Mouse (Mus musculus) lung, postnatal 36 days (tissue): Measurements from ENCODE around the gene Tfe3.
"Not testable (repeated sequence)": the region's sequence is repeated elsewhere in the genome, so short reads cannot be mapped to it uniquely, and the experiment has no call there.

ENCODE experiments used
- DNase-seq: peaks from one replicate; pipeline ENCODE4 v3.0.0; 2022; ENCODE audit warnings: mixed read lengths

The Tfe3 gene

DNA sequence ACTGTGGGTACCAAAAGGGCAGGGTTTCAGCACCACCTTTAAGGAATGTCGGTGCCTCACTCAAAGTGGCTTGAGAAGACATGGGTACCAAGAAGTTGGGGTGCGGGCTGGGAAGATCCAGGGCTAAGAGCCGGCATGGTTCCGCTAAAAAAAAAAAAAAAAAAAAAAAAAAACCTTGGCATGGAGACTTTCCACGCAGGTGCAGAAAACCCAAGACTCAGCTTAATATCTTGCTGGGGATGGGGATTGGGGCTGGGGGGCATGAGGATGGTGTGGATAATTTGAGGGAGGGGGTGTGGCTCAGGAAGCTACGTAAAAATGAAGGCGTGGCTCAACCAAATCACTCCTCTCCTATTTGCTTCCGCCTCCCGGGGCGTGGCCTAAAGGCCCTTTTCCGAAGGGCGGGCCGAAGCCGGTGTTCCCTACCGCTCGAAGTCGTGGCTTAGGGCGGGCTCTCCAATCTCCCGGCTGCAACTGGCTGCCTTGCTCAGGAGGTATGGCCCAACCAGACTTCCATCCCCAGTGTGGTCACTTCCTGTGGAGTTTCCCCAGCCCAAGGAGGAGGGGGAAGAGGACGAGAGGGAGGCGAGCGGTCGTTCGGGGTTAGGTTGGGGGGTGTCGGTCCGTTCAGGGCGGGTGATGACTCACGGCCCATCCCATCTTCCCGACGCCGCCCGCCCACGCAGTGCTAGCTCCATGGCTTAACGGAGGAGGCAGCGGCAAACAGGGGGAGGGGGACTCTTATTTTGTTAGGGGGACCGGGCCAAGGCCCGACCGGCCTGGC is at the start of gene Tfe3:
Gene Tfe3, plus strand, starts transcription at position 424 of the 784 bp plus-strand sequence.
- DNase-seq, result peak; percentile 96

GRCm38 (mm10) chrX:7713764-7714134 is 48.6 kb upstream of the Tfe3 start:
- not testable (repeated sequence) for DNase-seq

DNA sequence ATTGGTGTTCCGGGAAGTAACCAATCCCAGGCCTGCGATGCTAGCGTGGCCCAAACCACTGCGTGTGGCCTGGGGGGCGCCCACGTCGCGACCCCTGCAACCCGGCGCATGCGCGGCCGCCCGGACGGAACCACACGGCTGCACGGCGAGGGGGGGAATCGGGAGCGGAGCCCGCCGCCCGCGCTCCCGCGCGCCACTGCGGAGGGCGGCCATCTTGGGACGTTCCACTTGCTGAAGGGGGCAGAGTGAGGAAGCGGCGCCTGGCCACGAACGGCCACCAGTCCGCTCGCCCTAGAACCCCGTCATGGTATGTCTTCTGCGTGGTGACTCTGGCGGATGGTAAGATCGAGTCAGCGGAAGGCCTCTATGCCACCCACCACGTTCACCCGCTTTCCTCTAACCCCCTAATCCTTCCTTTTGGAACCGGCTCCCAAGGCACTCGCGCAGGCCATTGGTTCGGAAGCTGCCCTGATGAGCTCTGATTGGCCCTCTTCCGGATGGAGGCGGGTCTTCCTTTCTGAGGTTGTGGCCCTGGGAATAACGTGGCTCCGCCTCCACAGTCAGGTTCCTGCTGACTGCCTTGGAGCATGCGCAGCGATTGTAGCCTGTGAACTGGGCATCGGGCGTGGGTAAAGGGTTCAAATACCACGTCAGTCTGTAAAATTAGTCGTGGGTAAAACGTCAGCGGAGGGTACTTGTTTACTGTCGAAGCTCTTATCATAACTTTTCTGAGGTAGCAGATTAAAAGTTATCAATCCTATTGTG is 48.0 kb upstream of the Tfe3 start, which contains the start of gene Wdr45:
Gene Wdr45, plus strand, starts transcription at position 199 of the 765 bp plus-strand sequence.
- DNase-seq, result peak; percentile 98

DNA sequence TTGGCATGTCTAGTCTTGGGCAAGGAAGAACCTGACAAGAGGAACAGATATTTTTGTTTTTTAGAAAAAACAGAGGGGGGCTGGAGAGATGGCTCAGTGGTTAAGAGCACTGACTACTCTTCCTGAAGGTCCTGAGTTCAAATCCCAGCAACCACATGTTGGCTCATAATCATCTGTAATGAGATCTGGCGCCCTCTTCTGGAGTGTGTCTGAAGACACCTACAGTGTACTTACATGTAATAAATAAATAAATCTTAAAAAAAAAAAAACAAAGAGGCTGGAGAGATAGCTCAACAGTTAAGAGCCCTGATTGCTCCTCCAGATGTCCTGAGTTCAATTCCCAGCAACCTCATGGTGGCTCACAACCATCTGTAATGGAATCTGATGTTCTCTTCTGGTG is 46.3 kb upstream of the Tfe3 start:
- peak; percentile 29 for DNase-seq

- DNase-seq, result peak; percentile 82
Observed at GRCm38 (mm10) chrX:7721514-7722281, 40.7 kb upstream of the Tfe3 start, which contains the start of gene Gm45208. Gene Gm45208, plus strand, starts transcription at chrX:7722245.

DNA sequence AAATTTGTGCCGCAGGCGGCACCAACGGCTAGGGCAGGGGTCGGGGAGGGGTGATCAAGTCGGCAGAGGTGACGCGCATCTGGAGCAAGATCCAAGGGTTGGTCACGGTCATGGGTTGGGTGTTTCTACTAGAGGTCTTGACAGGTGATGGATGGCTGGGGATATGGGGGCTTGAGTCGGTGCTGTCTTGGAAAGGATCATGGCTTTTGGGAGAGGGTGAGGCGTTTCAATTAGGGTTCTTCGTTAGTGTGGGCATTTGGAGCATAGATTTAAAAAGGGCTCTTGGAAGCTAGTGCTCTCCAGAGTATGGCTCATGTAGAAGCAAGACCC is 40.1 kb upstream of the Tfe3 start:
- DNase-seq, result no peak

DNA sequence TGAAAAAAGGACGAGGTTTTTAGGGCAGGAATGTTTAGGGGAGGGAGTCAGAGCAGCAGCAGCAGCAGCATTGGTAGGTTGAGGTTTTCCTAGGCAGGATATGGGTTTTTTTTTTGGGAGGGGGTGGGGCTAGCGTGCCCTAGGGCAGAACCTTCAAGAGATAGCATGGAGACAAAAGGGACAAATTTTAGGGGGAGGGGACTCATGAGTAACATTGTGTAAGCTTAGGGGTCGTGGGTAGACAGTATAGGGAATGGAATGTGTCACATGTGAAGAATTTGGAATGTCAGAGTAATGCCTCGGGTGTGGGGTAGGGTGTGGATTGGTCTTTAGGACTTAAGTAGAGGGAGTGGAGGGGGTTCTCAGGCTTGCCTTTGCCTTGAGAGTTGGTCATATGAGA is 39.7 kb upstream of the Tfe3 start:
- no peak for DNase-seq

DNA sequence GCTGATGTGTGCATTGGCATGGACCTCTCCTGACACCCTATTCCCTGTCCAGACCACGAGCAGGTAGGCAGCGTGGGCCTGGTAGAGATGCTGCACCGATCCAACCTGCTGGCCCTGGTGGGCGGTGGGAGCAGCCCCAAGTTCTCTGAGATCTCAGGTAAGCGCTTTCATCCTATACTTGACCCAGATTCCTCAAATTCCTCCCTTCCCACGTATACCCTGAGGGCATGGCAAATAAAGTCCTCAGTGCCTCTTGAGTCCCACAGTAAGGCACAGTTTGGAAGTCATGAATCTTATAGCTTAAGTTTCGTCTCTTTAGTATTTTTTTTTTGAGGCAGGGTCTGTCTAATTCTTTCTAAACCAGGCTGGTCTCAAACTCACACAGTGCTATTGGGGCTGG is 38.2 kb upstream of the Tfe3 start:
- peak; percentile 17 for DNase-seq

DNA sequence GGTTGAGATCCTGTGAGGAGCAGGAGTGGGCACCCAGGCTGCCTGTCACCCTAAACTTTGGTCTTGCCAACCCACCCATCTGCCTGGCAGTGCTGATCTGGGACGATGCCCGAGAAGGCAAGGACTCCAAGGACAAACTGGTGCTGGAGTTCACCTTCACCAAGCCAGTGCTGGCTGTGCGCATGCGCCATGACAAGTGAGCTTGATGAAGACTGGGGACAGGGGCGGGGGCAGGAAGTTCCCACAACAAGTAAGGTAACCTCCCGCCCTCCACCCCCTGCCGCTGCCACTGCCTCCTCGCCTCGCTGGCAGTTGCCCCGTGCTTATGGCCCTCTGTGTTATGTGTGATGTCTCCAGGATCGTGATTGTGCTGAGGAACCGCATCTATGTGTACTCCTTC is 36.5 kb upstream of the Tfe3 start:
- no peak for DNase-seq

DNA sequence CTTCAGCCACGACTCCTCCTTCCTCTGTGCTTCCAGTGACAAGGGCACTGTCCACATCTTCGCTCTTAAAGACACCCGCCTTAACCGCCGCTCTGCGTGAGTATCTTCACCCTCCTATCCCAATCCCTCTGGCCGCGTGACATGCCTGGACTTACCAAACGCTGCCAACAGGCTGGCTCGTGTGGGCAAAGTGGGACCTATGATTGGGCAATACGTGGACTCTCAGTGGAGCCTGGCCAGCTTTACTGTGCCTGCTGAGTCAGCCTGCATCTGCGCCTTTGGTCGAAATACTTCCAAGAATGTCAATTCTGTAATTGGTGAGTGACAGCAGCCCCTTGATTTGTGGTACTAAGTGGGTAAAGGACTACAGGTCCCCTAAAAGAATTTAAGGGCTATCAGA is 35.2 kb upstream of the Tfe3 start:
- peak; percentile 42 for DNase-seq

- DNase-seq, result peak; percentile 89
Observed at GRCm38 (mm10) chrX:7728215-7728921, 34.0 kb upstream of the Tfe3 start, which contains the start of gene Praf2. Gene Praf2, plus strand, starts transcription at chrX:7728439.

- no peak for DNase-seq
Observed at GRCm38 (mm10) chrX:7728922-7729265, 33.5 kb upstream of the Tfe3 start.

DNA sequence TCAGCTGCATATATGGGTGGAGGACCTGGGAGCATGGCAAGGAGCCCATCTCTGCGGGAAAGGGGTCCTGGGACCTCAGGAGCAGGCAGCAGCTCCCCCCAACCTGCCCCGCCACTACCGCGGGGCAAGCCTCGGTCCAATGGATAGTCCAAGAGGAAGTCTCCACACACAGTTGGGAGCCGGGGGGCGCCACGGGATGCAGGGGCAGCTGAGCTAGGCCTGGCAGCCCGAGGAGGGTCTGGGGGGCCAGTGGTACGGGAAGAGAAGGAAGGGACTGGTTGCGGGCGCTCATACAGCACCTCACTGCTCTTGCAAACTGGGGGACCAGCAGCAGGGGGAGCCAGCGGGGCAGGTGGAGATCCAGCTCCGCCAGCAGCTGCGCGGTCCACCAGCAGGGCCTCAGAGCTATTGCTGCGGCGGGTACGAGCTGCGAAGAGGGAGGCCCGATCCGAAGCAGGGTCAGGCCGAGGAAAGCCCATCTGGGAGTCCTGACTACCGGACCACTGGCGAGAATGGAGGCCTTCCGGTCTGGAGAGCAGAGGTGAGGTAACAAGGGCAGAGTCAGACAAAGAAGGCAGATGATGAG is 28.7 kb upstream of the Tfe3 start:
- DNase-seq, result peak; percentile 83

DNA sequence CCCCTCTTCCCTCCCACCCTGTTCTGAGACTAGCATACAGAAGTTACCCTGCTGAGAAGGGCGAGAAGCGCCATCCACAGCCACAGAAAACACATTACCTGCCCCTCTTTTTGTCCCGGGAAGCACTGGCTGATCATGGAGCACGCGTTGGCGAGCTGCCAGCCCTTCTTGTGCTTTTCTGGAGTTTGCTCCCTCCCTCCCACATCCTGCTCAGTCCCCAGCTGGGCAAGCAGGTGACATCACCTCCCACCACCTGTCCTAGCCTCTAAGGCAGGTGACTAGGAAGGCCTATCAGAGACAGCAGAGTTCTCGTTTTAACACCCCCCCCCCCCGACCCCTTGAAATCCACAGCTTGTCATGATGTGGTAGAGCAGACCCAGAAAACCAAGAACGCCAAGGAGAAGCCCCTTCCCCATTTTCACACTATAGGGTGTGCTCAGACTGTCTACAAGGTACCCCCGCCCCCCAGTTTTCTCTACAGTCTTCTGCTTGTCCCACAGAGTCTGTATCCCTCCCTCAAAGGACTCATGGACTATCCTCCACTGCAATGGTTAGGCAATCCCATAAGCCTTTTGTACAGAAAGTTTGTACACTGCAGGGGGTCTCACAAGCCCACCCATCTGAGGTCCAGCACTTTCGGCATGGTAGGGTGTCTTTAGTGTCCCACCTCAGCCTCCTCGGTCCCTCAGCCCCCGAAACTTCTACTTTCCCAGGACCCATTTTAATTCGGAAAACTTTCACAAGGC is 22.9 kb upstream of the Tfe3 start:
- DNase-seq, result peak; percentile 75

- peak; percentile 79 for DNase-seq
Observed at GRCm38 (mm10) chrX:7740082-7740819, 22.1 kb upstream of the Tfe3 start.

DNA sequence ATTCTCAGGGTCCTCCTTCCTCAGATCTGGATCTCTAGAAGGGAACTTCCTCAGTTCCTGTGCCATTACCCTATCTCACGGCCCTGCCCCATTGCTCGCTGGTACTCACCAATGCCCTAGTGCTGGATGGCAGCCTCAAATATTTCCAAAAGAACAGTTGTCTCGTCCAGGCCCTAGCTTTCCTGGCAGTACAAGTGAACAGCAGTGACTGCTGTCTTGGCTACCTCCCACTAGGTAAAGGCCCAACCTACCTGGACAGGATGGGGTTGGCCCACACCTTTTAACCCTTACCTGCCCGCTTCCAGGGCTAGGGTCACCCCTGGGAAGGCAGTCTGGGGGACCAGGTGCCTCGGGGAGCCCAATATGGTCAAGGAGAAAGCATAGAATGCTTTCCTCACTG is 21.3 kb upstream of the Tfe3 start:
- peak; percentile 45 for DNase-seq

GRCm38 (mm10) chrX:7743470-7743869 is 18.9 kb upstream of the Tfe3 start:
- no peak for DNase-seq

GRCm38 (mm10) chrX:7744940-7745339 is 17.4 kb upstream of the Tfe3 start:
- no peak for DNase-seq

- DNase-seq, result no peak
Observed at GRCm38 (mm10) chrX:7745429-7745828, 16.9 kb upstream of the Tfe3 start.

DNA sequence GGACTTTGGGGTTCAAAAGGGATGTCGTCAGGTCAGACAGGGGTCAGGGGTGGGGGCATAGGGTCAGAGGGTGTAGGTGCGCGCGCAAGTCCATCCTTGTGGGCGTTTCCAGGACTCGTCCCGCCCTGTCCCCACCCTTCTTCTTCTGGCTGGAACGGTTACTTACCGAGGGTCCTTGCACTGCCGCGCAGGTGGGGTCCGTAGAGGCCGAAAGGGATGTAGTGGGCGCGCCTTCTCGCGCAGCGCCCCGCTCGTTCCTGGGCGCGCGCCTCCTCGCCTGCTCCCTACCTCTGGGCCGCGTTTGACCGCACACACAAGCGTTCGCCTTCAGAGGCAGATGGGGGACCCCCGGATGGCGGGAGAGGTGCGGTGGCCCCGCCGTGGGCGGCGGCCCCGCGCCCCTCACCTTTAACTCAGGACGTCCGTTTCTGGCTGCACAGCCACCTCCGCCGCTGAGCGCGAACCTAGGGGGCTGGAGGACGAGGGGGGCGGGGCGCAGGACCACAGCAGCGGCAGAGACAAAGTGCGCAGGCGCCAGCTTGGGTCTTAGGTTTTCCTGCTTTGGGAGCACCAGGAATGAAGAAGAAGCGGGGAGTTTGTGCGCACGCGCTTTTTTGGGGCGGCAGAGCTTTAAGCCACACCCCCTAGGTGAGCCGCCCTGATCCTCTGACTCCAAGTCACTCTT is 11.8 kb upstream of the Tfe3 start, which contains the start of gene Ccdc120:
Gene Ccdc120, minus strand, starts transcription at position 474 of the 685 bp plus-strand sequence.
- peak; percentile 70 for DNase-seq
